Mouse (Mus musculus) forebrain, postnatal 0 days (tissue): Measurements from ENCODE around the gene Lats2. TPM values are rescaled to one million over a fixed set of nuclear protein-coding genes. Genes with fewer than 3 reads are reported as not detected.

ENCODE experiments used
- ATAC-seq: fragments of 200-750 bp; cut with Nextera tagmentation; 2 replicates; pipeline ENCODE4 v1.8.0; 2017; ENCODE audit warnings: mild to moderate bottlenecking, moderate library complexity
- DNase-seq: peaks from one replicate; pipeline ENCODE4 v3.0.0-alpha.2; 2015
- H3K27ac ChIP-seq: fragments of 300-500 bp; sonication (generic); 2 replicates; pipeline ENCODE4 v1.5.1; 2014; ENCODE audit warnings: low read depth, mild to moderate bottlenecking, antibody characterized with exemption, low read length, moderate library complexity, mixed read lengths
- H3K27me3 ChIP-seq: fragments of 300-500 bp; sonication (generic); 2 replicates; pipeline ENCODE4 v1.6.1; 2014; ENCODE audit warnings: mild to moderate bottlenecking, low read length, mixed read lengths; ENCODE audit not compliant: insufficient read depth
- H3K36me3 ChIP-seq: fragments of 300-500 bp; sonication (generic); 2 replicates; pipeline ENCODE4 v1.6.1; 2014; ENCODE audit warnings: mild to moderate bottlenecking, moderate library complexity; ENCODE audit not compliant: insufficient read depth
- H3K4me1 ChIP-seq: fragments of 300-500 bp; sonication (generic); 2 replicates; pipeline ENCODE4 v1.6.1; 2014; ENCODE audit warnings: antibody characterized with exemption; ENCODE audit not compliant: insufficient read depth
- H3K4me2 ChIP-seq: fragments of 300-500 bp; sonication (generic); 2 replicates; pipeline ENCODE4 v1.6.1; 2014; ENCODE audit warnings: low read depth, mild to moderate bottlenecking, moderate library complexity
- H3K4me3 ChIP-seq: fragments of 300-500 bp; sonication (generic); 2 replicates; pipeline ENCODE4 v1.5.1; 2014; ENCODE audit warnings: low read depth, low read length, mixed read lengths
- H3K9ac ChIP-seq: fragments of 300-500 bp; sonication (generic); 2 replicates; pipeline ENCODE4 v1.6.1; 2014; ENCODE audit warnings: mild to moderate bottlenecking
- H3K9me3 ChIP-seq: fragments of 300-500 bp; sonication (generic); 2 replicates; pipeline ENCODE4 v1.6.1; 2016; ENCODE audit warnings: low read length
- CTCF ChIP-seq: sonication (generic); IDR thresholded peaks from 2 replicates; pipeline ENCODE4 v1.5.1; 2016; ENCODE audit warnings: antibody characterized with exemption, control low read depth, low read depth
- WGBS: fragments of 180-500 bp; shearing (Covaris S2); extraction: QIAGEN DNeasy Blood & Tissue Kit; methylation state at CpG from one replicate; pipeline ENCODE4 v1.1.7; 2014; 5-methylcytosine and 5-hydroxymethylcytosine counted together
- polyA plus RNA-seq: library from polyadenylated mRNA; unstranded; fragments of >200 nt; fragmentation: Nextera tagmentation; extraction: Ambion mirVana; gene quantifications from 2 replicates; pipeline ENCODE4 v1.2.1, GENCODE M21; 2015
- total RNA-seq: library from RNA; depleted of rRNA; stranded (reverse); fragments of >200 nt; gene quantifications from 2 replicates; pipeline ENCODE4 v1.2.3, GENCODE M21; 2014

Gene Lats2
- total and polyA plus RNA-seq, 2 experiments from 2014 or later = 5.0 to 259 TPM

DNA sequence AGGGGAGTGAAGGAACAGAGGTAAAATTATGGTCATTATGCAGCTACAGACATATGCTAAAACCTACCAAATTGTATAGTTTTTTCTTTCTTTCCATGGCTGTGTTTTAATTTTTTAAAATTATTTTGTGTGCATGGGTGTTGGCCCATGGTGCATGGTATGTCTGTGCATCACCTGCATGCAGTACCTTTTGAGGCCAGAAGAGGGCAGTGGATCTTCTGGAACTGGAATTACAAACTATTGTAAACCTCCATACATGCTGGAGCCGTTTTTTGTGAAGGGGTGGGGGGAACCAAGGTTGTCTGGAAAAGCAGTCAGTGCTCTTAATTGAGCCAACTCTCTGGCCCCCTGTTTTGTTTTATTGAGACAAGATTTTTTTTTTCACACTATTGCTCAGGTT is 73.6 kb downstream of the Lats2 start:
- no peaks in the 10 kb centered on the region for H3K4me1 ChIP-seq
- no peak overlapping the region for H3K27ac ChIP-seq
- 5% methylated on average over 1 of the region's 1 CpGs for WGBS
- H3K4me2 ChIP-seq = no peak overlapping the region
- H3K4me3 ChIP-seq = no peak overlapping the region
- H3K27me3 ChIP-seq = no peaks in the 10 kb centered on the region
- peak; percentile 62; the same call in 1 of the 2 replicates for ATAC-seq
- DNase-seq = peak; percentile 57
- H3K9ac ChIP-seq = no peak overlapping the region
- H3K9me3 ChIP-seq = no peaks in the 10 kb centered on the region
- TF ChIP-seq CTCF = peak; percentile 86
- H3K36me3 ChIP-seq = peaks cover 2% of the 10 kb centered on the region; the same call in 1 of the 2 replicates

DNA sequence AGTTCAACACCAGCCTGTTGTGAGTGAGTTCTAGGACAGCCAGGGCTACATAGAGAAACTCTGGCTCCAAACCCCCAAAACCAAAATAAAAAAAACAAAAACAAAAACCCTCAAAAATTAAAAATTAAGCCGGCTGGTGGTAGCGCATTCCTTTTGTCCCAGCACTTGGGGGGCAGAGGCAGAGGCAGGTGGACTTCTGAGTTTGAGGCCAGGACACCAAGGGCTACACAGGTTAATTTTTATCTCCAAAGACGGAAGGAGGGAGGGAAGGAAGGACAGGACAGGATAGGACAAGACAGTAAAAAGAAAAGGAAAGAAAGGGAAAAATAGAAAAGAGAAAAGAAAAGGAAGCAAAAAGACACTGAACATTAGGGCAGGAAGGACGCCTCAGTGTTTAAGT is 75.4 kb downstream of the Lats2 start:
- Histone ChIP-seq H3K27ac (no peak overlapping the region), H3K9me3 (no peaks in the 10 kb centered on the region), H3K9ac (no peak overlapping the region), H3K36me3 (no peaks in the 10 kb centered on the region), H3K27me3 (no peaks in the 10 kb centered on the region), H3K4me3 (no peak overlapping the region), H3K4me2 (no peak overlapping the region), H3K4me1 (no peaks in the 10 kb centered on the region)
- no peak for TF ChIP-seq CTCF
- ATAC-seq (no peak), DNase-seq (no peak)
- 89% methylated on average over 4 of the region's 4 CpGs for WGBS

- WGBS = 40% methylated on average over 5 of the region's 5 CpGs
Observed at GRCm38 (mm10) chr14:57679958-57680535, 78.1 kb downstream of the Lats2 start.

DNA sequence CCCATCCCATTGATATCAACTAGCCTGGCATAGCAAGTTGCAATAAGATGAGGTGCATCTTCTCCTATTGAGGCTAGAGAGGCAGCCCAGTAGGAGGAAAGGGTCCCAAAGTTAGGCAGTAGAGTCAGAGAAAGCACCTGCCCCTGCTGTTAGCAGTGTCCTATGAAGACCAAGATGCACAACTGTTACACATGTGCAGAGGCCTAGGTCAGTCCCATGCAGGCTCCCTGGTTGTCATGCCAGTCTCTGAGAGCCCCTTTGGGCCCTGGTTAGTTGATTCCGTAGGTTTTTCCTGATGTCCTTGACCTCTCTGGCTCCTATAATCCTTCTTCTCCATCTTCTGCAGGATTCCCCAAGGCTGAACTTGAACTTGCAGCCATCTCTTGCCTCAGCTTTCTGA is 78.7 kb downstream of the Lats2 start:
- no peak overlapping the region for H3K9ac ChIP-seq
- H3K36me3 ChIP-seq = no peaks in the 10 kb centered on the region
- no peak overlapping the region for H3K4me3 ChIP-seq
- WGBS = 29% methylated on average over 1 of the region's 1 CpGs
- H3K27ac ChIP-seq = no peak overlapping the region
- no peak for TF ChIP-seq CTCF
- no peaks in the 10 kb centered on the region for H3K9me3 ChIP-seq
- ATAC-seq (no peak), DNase-seq (no peak)
- H3K4me2 ChIP-seq = no peak overlapping the region
- no peaks in the 10 kb centered on the region for H3K4me1 ChIP-seq
- H3K27me3 ChIP-seq = no peaks in the 10 kb centered on the region

More at GRCm38 (mm10) chr14:57679958-57680535, 78.1 kb downstream of the Lats2 start:
- H3K9ac ChIP-seq = no peak overlapping the region
- peak; percentile 94 for DNase-seq
- H3K36me3 ChIP-seq = no peaks in the 10 kb centered on the region
- no peak overlapping the region for H3K27ac ChIP-seq
- no peaks in the 10 kb centered on the region for H3K9me3 ChIP-seq
- peak; percentile 87 for TF ChIP-seq CTCF
- no peaks in the 10 kb centered on the region for H3K27me3 ChIP-seq
- no peak overlapping the region for H3K4me2 ChIP-seq
- no peak overlapping the region for H3K4me3 ChIP-seq
- ATAC-seq = peak; percentile 92
- no peaks in the 10 kb centered on the region for H3K4me1 ChIP-seq

DNA sequence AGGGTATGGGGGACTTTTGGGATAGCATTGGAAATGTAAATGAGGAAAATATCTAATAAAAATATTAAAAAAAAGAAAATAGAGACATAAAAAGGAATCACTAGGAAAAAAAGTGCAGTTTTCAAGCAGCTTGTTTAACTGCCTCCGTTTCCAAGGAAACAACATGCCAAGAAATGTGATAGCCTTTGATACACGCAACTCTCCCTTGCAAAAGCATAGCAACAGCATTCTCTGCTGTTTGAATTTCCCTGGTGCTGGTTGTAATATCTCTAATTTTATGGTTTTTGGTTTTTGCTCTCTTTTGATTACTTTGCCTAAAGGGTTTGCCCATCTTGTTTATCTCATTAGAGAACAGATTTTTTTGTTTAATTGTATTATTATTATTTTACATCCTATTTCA is 82.7 kb downstream of the Lats2 start:
- no peak for TF ChIP-seq CTCF
- ATAC-seq = no peak
- Histone ChIP-seq H3K4me1 (no peaks in the 10 kb centered on the region), H3K27ac (no peak overlapping the region), H3K36me3 (no peaks in the 10 kb centered on the region), H3K4me2 (no peak overlapping the region), H3K9ac (no peak overlapping the region), H3K4me3 (no peak overlapping the region), H3K9me3 (no peaks in the 10 kb centered on the region), H3K27me3 (no peaks in the 10 kb centered on the region)
- no peak for DNase-seq
- 40% methylated on average over 2 of the region's 2 CpGs for WGBS

DNA sequence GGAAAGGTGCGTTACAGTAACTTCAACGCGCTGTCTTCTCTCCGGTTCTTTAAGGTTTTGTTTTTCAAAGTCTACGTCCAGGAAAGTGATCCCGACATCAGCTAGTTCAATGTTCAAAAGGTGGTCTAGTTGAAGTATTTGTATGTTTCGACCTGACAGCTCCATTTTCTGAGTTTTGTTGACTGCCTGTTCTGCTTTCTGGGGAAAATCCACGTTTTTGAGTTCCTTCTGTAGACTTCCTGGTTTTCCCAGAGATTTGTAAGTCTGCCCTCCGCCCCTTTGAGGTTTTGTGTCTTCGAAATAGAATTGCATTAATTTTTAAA is 92.6 kb downstream of the Lats2 start:
- TF ChIP-seq CTCF = no peak
- peak overlapping the region; percentile 69 for H3K4me2 ChIP-seq
- H3K27me3 ChIP-seq = no peaks in the 10 kb centered on the region
- H3K4me1 ChIP-seq = peaks cover 12% of the 10 kb centered on the region; the same call in 1 of the 2 replicates
- H3K9me3 ChIP-seq = no peaks in the 10 kb centered on the region
- H3K9ac ChIP-seq = peak overlapping the region; percentile 83
- no peaks in the 10 kb centered on the region for H3K36me3 ChIP-seq
- ATAC-seq (0 out of 2 replicates have a peak, but pooled peaks have one; percentile 0), DNase-seq (no peak)
- H3K27ac ChIP-seq = peak overlapping the region; percentile 91; the same call in 1 of the 2 replicates
- WGBS = 11% methylated on average over 10 of the region's 10 CpGs
- H3K4me3 ChIP-seq = peak overlapping the region; percentile 86

DNA sequence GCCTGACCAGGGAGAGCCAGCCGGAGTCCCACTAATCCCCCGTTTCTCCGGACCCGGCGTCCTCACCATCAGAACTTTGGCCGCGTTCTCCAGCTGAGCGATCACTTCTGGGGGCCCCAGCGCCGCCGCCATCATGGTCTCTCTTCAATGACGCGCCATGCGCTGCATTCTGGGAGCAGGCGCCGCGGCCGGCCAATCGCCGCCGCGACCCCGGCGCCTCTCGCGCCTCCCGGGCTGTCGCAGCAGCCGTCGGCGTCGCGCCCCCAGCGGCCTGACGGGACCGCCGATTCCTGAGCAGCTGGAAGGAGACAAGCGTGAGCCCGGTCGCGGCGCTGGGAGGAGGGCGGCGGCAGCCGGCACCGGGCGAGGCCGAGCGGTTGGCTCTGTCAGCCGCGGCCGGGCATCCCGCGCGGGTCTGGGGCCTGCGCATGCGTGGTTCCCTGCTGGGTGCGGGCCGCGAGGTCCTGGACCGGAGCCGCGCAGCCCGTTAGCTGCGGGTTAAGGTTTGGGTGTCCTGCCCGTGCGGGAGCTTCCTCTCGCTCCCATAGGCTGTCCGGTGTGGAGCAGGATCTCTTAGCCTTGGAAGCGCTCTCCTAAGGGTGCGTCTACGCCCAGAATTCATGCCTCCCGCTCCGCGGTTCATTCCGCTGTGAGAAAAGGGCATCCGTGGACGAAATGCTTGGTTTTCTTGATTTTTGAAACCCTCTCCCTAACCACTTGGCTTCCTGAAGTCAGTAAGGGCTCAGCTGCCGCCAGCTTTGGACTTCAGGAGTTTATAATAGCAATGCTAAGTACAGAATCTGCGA is 93.2 kb downstream of the Lats2 start, which contains the start of gene Xpo4:
Gene Xpo4 (minus strand): TSS at position 609 of the 806 bp plus-strand sequence.
- Histone ChIP-seq H3K9ac (peak within 1 kb of the TSS; percentile 83), H3K4me2 (peak within 1 kb of the TSS; percentile 69), H3K9me3 (no peaks in the 10 kb centered on the region), H3K4me3 (peak within 1 kb of the TSS; percentile 86), H3K36me3 (no peaks in the 10 kb centered on the region), H3K27ac (peak within 1 kb of the TSS; percentile 91), H3K27me3 (no peaks in the 10 kb centered on the region), H3K4me1 (peaks cover 12% of the 10 kb centered on the region; the same call in 1 of the 2 replicates)
- 6% methylated on average over 78 of the region's 80 CpGs for WGBS
- ATAC-seq = peak; percentile 99
- DNase-seq = peak; percentile 91
- peak; percentile 42 for TF ChIP-seq CTCF
